Mouse (Mus musculus): ENCODE measurements around the gene Gm11127. TPM values are rescaled to one million over a fixed set of nuclear protein-coding genes. Genes with fewer than 3 reads are reported as not detected.

Gene Gm11127
- total RNA-seq, 2 experiments from 2014 or later, result not detected

DNA sequence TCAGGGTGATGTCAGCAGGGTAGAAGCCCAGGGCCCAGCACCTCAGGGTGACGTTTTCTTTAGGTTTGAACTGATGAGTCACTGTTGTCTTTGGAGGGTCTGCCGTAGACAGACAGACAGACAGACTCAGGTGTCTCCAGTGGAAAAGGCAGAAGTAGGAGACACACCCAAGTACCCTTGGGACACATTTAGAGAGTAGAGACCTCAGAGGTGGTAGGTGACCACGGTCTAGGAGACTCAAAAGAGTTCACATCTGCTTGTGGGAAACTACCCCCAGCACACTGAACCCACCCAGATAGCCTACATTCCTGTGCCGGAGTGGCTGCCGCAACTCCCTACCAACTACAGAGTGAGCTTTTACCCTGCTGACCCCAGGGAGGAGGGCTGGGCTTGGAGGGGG is 43.2 kb downstream of the Gm11127 start:
- no peak for ATAC-seq (replicated peaks; ENCODE audit: low FRiP score, low TSS enrichment, poor library complexity, severe bottlenecking)

Other genes starting within 250 kb of the Gm11127 start
- 9.4 and 18.1 TPM in 2 replicates for gene Ier3, start 236.7 kb downstream of the Gm11127 start, total RNA-seq (2014; fragmentation: Nextera tagmentation)
- gene Ier3, start 236.7 kb downstream of the Gm11127 start, total RNA-seq (2017), result 16.1 and 18.2 TPM in 2 replicates
- 68.3 and 99.7 TPM in 2 replicates for gene Flot1, start 235.1 kb downstream of the Gm11127 start, total RNA-seq (2014; fragmentation: Nextera tagmentation)
- 73.0 and 82.4 TPM in 2 replicates for gene Flot1, start 235.1 kb downstream of the Gm11127 start, total RNA-seq (2017)
- gene Tubb5, start 220.1 kb downstream of the Gm11127 start, total RNA-seq (2014; fragmentation: Nextera tagmentation), result 823 and 947 TPM in 2 replicates
- gene Tubb5, start 220.1 kb downstream of the Gm11127 start, total RNA-seq (2017), result 678 and 844 TPM in 2 replicates
- 71.8 and 74.8 TPM in 2 replicates for gene Mdc1, start 216.9 kb downstream of the Gm11127 start, total RNA-seq (2014; fragmentation: Nextera tagmentation)
- 18.4 and 19.8 TPM in 2 replicates for gene Mdc1, start 216.9 kb downstream of the Gm11127 start, total RNA-seq (2017)
- 27.0 and 32.4 TPM in 2 replicates for gene Nrm, start 197.1 kb downstream of the Gm11127 start, total RNA-seq (2014; fragmentation: Nextera tagmentation)
- gene Nrm, start 197.1 kb downstream of the Gm11127 start, total RNA-seq (2017), result 15.0 and 26.4 TPM in 2 replicates
- gene Ppp1r18, start 192.8 kb downstream of the Gm11127 start, total RNA-seq (2014; fragmentation: Nextera tagmentation), result 11.9 and 13.3 TPM in 2 replicates
- 1.0 and 2.3 TPM in 2 replicates for gene Ppp1r18, start 192.8 kb downstream of the Gm11127 start, total RNA-seq (2017)
- 132 and 133 TPM in 2 replicates for gene Dhx16, start 178.6 kb downstream of the Gm11127 start, total RNA-seq (2014; fragmentation: Nextera tagmentation)
- 51.3 and 68.8 TPM in 2 replicates for gene Dhx16, start 178.6 kb downstream of the Gm11127 start, total RNA-seq (2017)
- 107 and 160 TPM in 2 replicates for gene 2310061I04Rik, start 160.9 kb downstream of the Gm11127 start, total RNA-seq (2014; fragmentation: Nextera tagmentation)
- 8.1 and 10.9 TPM in 2 replicates for gene 2310061I04Rik, start 160.9 kb downstream of the Gm11127 start, total RNA-seq (2017)
- 23.1 and 31.9 TPM in 2 replicates for gene Atat1, start 148.3 kb downstream of the Gm11127 start, total RNA-seq (2014; fragmentation: Nextera tagmentation)
- gene Atat1, start 148.3 kb downstream of the Gm11127 start, total RNA-seq (2017), result 3.0 and 4.3 TPM in 2 replicates
- 140 and 175 TPM in 2 replicates for gene Mrps18b, start 142.0 kb downstream of the Gm11127 start, total RNA-seq (2014; fragmentation: Nextera tagmentation)
- 72.7 and 92.6 TPM in 2 replicates for gene Mrps18b, start 142.0 kb downstream of the Gm11127 start, total RNA-seq (2017)
- 80.8 and 95.1 TPM in 2 replicates for gene Ppp1r10, start 141.9 kb downstream of the Gm11127 start, total RNA-seq (2014; fragmentation: Nextera tagmentation)
- 86.4 and 103 TPM in 2 replicates for gene Ppp1r10, start 141.9 kb downstream of the Gm11127 start, total RNA-seq (2017)
- gene Abcf1, start 88.6 kb downstream of the Gm11127 start, total RNA-seq (2014; fragmentation: Nextera tagmentation), result 132 and 157 TPM in 2 replicates
- gene Abcf1, start 88.6 kb downstream of the Gm11127 start, total RNA-seq (2017), result 398 and 560 TPM in 2 replicates
- gene Gnl1, start 78.5 kb downstream of the Gm11127 start, total RNA-seq (2014; fragmentation: Nextera tagmentation), result 27.1 and 28.2 TPM in 2 replicates
- gene Gnl1, start 78.5 kb downstream of the Gm11127 start, total RNA-seq (2017), result 13.8 and 16.3 TPM in 2 replicates
- 41.0 and 48.3 TPM in 2 replicates for gene Prr3, start 78.1 kb downstream of the Gm11127 start, total RNA-seq (2014; fragmentation: Nextera tagmentation)
- gene Prr3, start 78.1 kb downstream of the Gm11127 start, total RNA-seq (2017), result 20.5 and 31.3 TPM in 2 replicates
- 6.8 and 10.1 TPM in 2 replicates for gene H2-T24, start 37.8 kb downstream of the Gm11127 start, total RNA-seq (2014; fragmentation: Nextera tagmentation)
- 25.5 and 35.1 TPM in 2 replicates for gene H2-T24, start 37.8 kb downstream of the Gm11127 start, total RNA-seq (2017)
- 55.6 and 98.1 TPM in 2 replicates for gene H2-T23, start 25.5 kb downstream of the Gm11127 start, total RNA-seq (2014; fragmentation: Nextera tagmentation)
- gene H2-T23, start 25.5 kb downstream of the Gm11127 start, total RNA-seq (2017), result 84.5 and 111 TPM in 2 replicates
- gene H2-T22, start 15.6 kb downstream of the Gm11127 start, total RNA-seq (2014; fragmentation: Nextera tagmentation), result 17.1 and 25.6 TPM in 2 replicates
- 30.1 and 31.5 TPM in 2 replicates for gene H2-T22, start 15.6 kb downstream of the Gm11127 start, total RNA-seq (2017)
- 0.52 TPM in 1 of 2 replicates, not detected in the other for gene Gm6034, start 15.4 kb downstream of the Gm11127 start, total RNA-seq (2014; fragmentation: Nextera tagmentation)
- gene Gm6034, start 15.4 kb downstream of the Gm11127 start, total RNA-seq (2017), result not detected in 2 replicates
- gene Gm19684, start 63.3 kb upstream of the Gm11127 start, total RNA-seq (2014; fragmentation: Nextera tagmentation), result 0.22 and 1.5 TPM in 2 replicates
- 0.38 TPM in 1 of 2 replicates, not detected in the other for gene Gm19684, start 63.3 kb upstream of the Gm11127 start, total RNA-seq (2017)
- gene Gm7030, start 71.1 kb upstream of the Gm11127 start, total RNA-seq (2014; fragmentation: Nextera tagmentation), result not detected in 2 replicates
- not detected in 2 replicates for gene Gm7030, start 71.1 kb upstream of the Gm11127 start, total RNA-seq (2017)
- gene Gm8909, start 110.2 kb upstream of the Gm11127 start, total RNA-seq (2014; fragmentation: Nextera tagmentation), result not detected in 2 replicates
- not detected in 2 replicates for gene Gm8909, start 110.2 kb upstream of the Gm11127 start, total RNA-seq (2017)
- gene H2-T3, start 131.9 kb upstream of the Gm11127 start, total RNA-seq (2014; fragmentation: Nextera tagmentation), result not detected in 2 replicates
- gene H2-T3, start 131.9 kb upstream of the Gm11127 start, total RNA-seq (2017), result not detected in 2 replicates
- 66.7 and 120 TPM in 2 replicates for gene Rpp21, start 199.7 kb upstream of the Gm11127 start, total RNA-seq (2014; fragmentation: Nextera tagmentation)
- 56.9 and 68.9 TPM in 2 replicates for gene Rpp21, start 199.7 kb upstream of the Gm11127 start, total RNA-seq (2017)
- gene Trim39, start 213.9 kb upstream of the Gm11127 start, total RNA-seq (2014; fragmentation: Nextera tagmentation), result 21.0 and 29.7 TPM in 2 replicates
- gene Trim39, start 213.9 kb upstream of the Gm11127 start, total RNA-seq (2017), result 19.2 and 23.2 TPM in 2 replicates
- not detected in 2 replicates for gene H2-M10.2, start 228.1 kb upstream of the Gm11127 start, total RNA-seq (2014; fragmentation: Nextera tagmentation)
- not detected in 2 replicates for gene H2-M10.2, start 228.1 kb upstream of the Gm11127 start, total RNA-seq (2017)

Data from megakaryocyte-erythroid progenitor cell, adult 5-6 weeks (primary cell).